ENCODE assay signal across 12 mouse cellular contexts in the genomic region with DNA sequence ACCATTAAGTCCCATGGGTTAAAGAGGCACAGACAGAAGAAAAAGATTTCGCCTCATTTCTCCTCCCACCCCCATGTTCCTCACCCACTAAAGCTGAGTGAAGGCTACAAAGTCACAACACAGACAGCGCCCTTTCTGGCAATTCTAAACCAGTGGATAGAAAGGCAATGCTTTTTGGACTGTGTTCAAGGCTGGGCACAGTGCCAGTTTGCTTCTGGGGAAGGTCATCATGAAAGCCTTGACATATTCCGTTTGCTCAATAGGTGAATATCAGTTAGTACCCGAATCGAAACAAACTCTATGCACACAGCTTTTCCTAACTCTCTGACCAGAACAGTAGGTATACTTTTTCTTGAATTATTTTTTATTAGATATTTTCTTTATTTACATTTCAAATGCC. TPM values are rescaled to one million over a fixed set of nuclear protein-coding genes. Genes with fewer than 3 reads are reported as not detected.
DNase-seq lines count a peak whose midpoint lies in the region; ATAC-seq and TF ChIP-seq lines count a peak whose summit lies in the region.
"Had no signal": no experiment of that assay in that cellular context is flagged by ENCODE, and none has a peak within 500 bp of the region (broad histone marks: within the 10 kb centered on the region; RNA-seq: fewer than 3 reads in every experiment).

No protein-coding gene starts in this region.

- WGBS in forebrain, embryonic 14.5 days = 67% methylated on average over 5 of the region's 5 CpGs
- WGBS in forebrain, postnatal 0 days = 71% methylated on average over 5 of the region's 5 CpGs
- WGBS in lung, adult 2 months = 44% methylated on average over 5 of the region's 5 CpGs
- WGBS in stomach, embryonic 15.5 days = 47% methylated on average over 5 of the region's 5 CpGs
- 77% methylated on average over 5 of the region's 5 CpGs for WGBS in forebrain, embryonic 13.5 days

- DNase-seq in forebrain, embryonic 14.5 days (ENCODE audit: low spot score) = peak; percentile 1
- DNase-seq in forebrain, postnatal 0 days = no peak
- DNase-seq in lung, postnatal 10 days = peak; percentile 56
- no peak for DNase-seq in lung, adult 2 months
- DNase-seq in kidney, adult 9 months = peak; percentile 38
- no peak for DNase-seq in MN1 (ENCODE audit: low spot score)

- H3K9me3 ChIP-seq in forebrain, embryonic 14.5 days (replicated peaks; ENCODE audit: control insufficient read depth, low read length) = no peaks in the 10 kb centered on the region
- H3K9me3 ChIP-seq in forebrain, postnatal 0 days (ENCODE audit: low read length) = no peaks in the 10 kb centered on the region
- H3K9me3 ChIP-seq in stomach, embryonic 15.5 days = no peaks in the 10 kb centered on the region
- no peaks in the 10 kb centered on the region for H3K9me3 ChIP-seq in forebrain, embryonic 13.5 days (replicated peaks)
- H3K9me3 ChIP-seq: hindbrain, embryonic 13.5 days; liver, embryonic 15.5 days had no signal

- H3K4me3 ChIP-seq in forebrain, embryonic 14.5 days (ENCODE audit: low read depth, low read length) = no peak overlapping the region
- H3K4me3 ChIP-seq in forebrain, postnatal 0 days (ENCODE audit: low read depth, low read length) = no peak overlapping the region
- no peak overlapping the region for H3K4me3 ChIP-seq in lung, adult 2 months (replicated peaks; ENCODE audit: extremely low read depth, low read depth, low read length)
- H3K4me3 ChIP-seq in stomach, embryonic 15.5 days (replicated peaks) = no peak overlapping the region
- H3K4me3 ChIP-seq in forebrain, embryonic 13.5 days = no peak overlapping the region
- H3K4me3 ChIP-seq: hindbrain, embryonic 13.5 days; liver, embryonic 15.5 days had no signal

- H3K9ac ChIP-seq in forebrain, embryonic 14.5 days (ENCODE audit: low read length) = no peak overlapping the region
- H3K9ac ChIP-seq in forebrain, postnatal 0 days = no peak overlapping the region
- H3K9ac ChIP-seq in stomach, embryonic 15.5 days = no peak overlapping the region
- no peak overlapping the region for H3K9ac ChIP-seq in forebrain, embryonic 13.5 days
- H3K9ac ChIP-seq: hindbrain, embryonic 13.5 days; liver, embryonic 15.5 days had no signal

- no peak for ATAC-seq in forebrain, embryonic 14.5 days
- ATAC-seq in forebrain, postnatal 0 days = no peak
- peak; percentile 4; the same call in 1 of the 2 replicates for ATAC-seq in stomach, embryonic 15.5 days (ENCODE audit: insufficient read depth, low FRiP score, low read depth)
- no peak for ATAC-seq in forebrain, embryonic 13.5 days

- no peaks in the 10 kb centered on the region for H3K4me1 ChIP-seq in forebrain, embryonic 14.5 days (ENCODE audit: control insufficient read depth, insufficient read depth, low read length)
- no peaks in the 10 kb centered on the region for H3K4me1 ChIP-seq in forebrain, postnatal 0 days (ENCODE audit: insufficient read depth)
- H3K4me1 ChIP-seq in lung, adult 2 months (ENCODE audit: control insufficient read depth, insufficient read depth, low read length) = no peaks in the 10 kb centered on the region
- no peaks in the 10 kb centered on the region for H3K4me1 ChIP-seq in stomach, embryonic 15.5 days
- no peaks in the 10 kb centered on the region for H3K4me1 ChIP-seq in forebrain, embryonic 13.5 days
- H3K4me1 ChIP-seq: hindbrain, embryonic 13.5 days; liver, embryonic 15.5 days had no signal

- no peak for TF ChIP-seq POLR2A in lung, adult 2 months (IDR thresholded peaks at IDR 0.05; ENCODE audit: borderline replicate concordance, extremely low read depth, low read depth, low read length)

- no peak for TF ChIP-seq CTCF in forebrain, postnatal 0 days (IDR thresholded peaks at IDR 0.05; ENCODE audit: low read depth)
- TF ChIP-seq CTCF in lung, adult 2 months (IDR thresholded peaks at IDR 0.05; ENCODE audit: insufficient read depth, low read length) = no peak

- no peak overlapping the region for H3K4me2 ChIP-seq in forebrain, embryonic 14.5 days (ENCODE audit: low read length)
- H3K4me2 ChIP-seq in forebrain, postnatal 0 days (ENCODE audit: low read depth) = no peak overlapping the region
- H3K4me2 ChIP-seq in stomach, embryonic 15.5 days = no peak overlapping the region
- no peak overlapping the region for H3K4me2 ChIP-seq in forebrain, embryonic 13.5 days
- H3K4me2 ChIP-seq: hindbrain, embryonic 13.5 days; liver, embryonic 15.5 days had no signal

- no peaks in the 10 kb centered on the region for H3K36me3 ChIP-seq in forebrain, embryonic 14.5 days (ENCODE audit: control insufficient read depth, insufficient read depth, low read length)
- H3K36me3 ChIP-seq in forebrain, postnatal 0 days (ENCODE audit: insufficient read depth) = no peaks in the 10 kb centered on the region
- H3K36me3 ChIP-seq in stomach, embryonic 15.5 days = no peaks in the 10 kb centered on the region
- H3K36me3 ChIP-seq in forebrain, embryonic 13.5 days (ENCODE audit: poor library complexity, severe bottlenecking) = no peaks in the 10 kb centered on the region
- H3K36me3 ChIP-seq: hindbrain, embryonic 13.5 days; liver, embryonic 15.5 days had no signal

- no peaks in the 10 kb centered on the region for H3K27me3 ChIP-seq in forebrain, embryonic 14.5 days (replicated peaks; ENCODE audit: control insufficient read depth, insufficient read depth, low read length)
- no peaks in the 10 kb centered on the region for H3K27me3 ChIP-seq in forebrain, postnatal 0 days (ENCODE audit: insufficient read depth, low read length)
- H3K27me3 ChIP-seq in stomach, embryonic 15.5 days (replicated peaks) = no peaks in the 10 kb centered on the region
- no peaks in the 10 kb centered on the region for H3K27me3 ChIP-seq in forebrain, embryonic 13.5 days
- H3K27me3 ChIP-seq: hindbrain, embryonic 13.5 days; liver, embryonic 15.5 days had no signal

- no peak overlapping the region for H3K27ac ChIP-seq in forebrain, embryonic 14.5 days (ENCODE audit: low read depth, low read length)
- no peak overlapping the region for H3K27ac ChIP-seq in forebrain, postnatal 0 days (ENCODE audit: low read depth, low read length)
- no peak overlapping the region for H3K27ac ChIP-seq in stomach, embryonic 15.5 days
- H3K27ac ChIP-seq in forebrain, embryonic 13.5 days = no peak overlapping the region
- H3K27ac ChIP-seq: hindbrain, embryonic 13.5 days; liver, embryonic 15.5 days had no signal

RNA-seq across cellular contexts. Expression of a gene that starts 2.2 kb away (rescaled TPM):
- polyA plus RNA-seq in forebrain, embryonic 14.5 days (2014; fragmentation: Nextera tagmentation; extraction: Ambion mirVana) = not detected in 2 replicates
- total RNA-seq in forebrain, postnatal 0 days (2014; rRNA removed) = not detected in 2 replicates
- polyA plus RNA-seq in forebrain, postnatal 0 days (2015; fragmentation: Nextera tagmentation; extraction: Ambion mirVana) = not detected in 2 replicates
- polyA plus RNA-seq in lung, adult 2 months (2012; rRNA removed) = not detected in 2 replicates
- polyA plus RNA-seq in stomach, embryonic 15.5 days (2015; fragmentation: Nextera tagmentation; extraction: Ambion mirVana) = not detected in 2 replicates
- polyA plus RNA-seq in forebrain, embryonic 13.5 days (2015; fragmentation: Nextera tagmentation; extraction: Ambion mirVana) = not detected in 2 replicates
- total RNA-seq: layer of hippocampus, postnatal 25 days had no signal
- polyA plus RNA-seq: hindbrain, embryonic 13.5 days; liver, embryonic 15.5 days had no signal

RNA-seq across cellular contexts. Expression of a gene that starts 8.4 kb away (rescaled TPM):
- not detected in 2 replicates for polyA plus RNA-seq in forebrain, embryonic 14.5 days (2014; fragmentation: Nextera tagmentation; extraction: Ambion mirVana)
- not detected in 2 replicates for total RNA-seq in forebrain, postnatal 0 days (2014; rRNA removed)
- polyA plus RNA-seq in forebrain, postnatal 0 days (2015; fragmentation: Nextera tagmentation; extraction: Ambion mirVana) = not detected in 2 replicates
- polyA plus RNA-seq in lung, adult 2 months (2012; rRNA removed) = not detected in 2 replicates
- polyA plus RNA-seq in stomach, embryonic 15.5 days (2015; fragmentation: Nextera tagmentation; extraction: Ambion mirVana) = not detected in 2 replicates
- not detected in 2 replicates for polyA plus RNA-seq in forebrain, embryonic 13.5 days (2015; fragmentation: Nextera tagmentation; extraction: Ambion mirVana)
- total RNA-seq: layer of hippocampus, postnatal 25 days had no signal
- polyA plus RNA-seq: embryonic facial prominence, embryonic 14.5 days; hindbrain, embryonic 13.5 days; liver, embryonic 15.5 days had no signal

RNA-seq across cellular contexts. Expression of a gene that starts 30.1 kb away (rescaled TPM):
- not detected in 2 replicates for polyA plus RNA-seq in forebrain, embryonic 14.5 days (2014; fragmentation: Nextera tagmentation; extraction: Ambion mirVana)
- not detected in 2 replicates for total RNA-seq in forebrain, postnatal 0 days (2014; rRNA removed)
- polyA plus RNA-seq in forebrain, postnatal 0 days (2015; fragmentation: Nextera tagmentation; extraction: Ambion mirVana) = not detected in 2 replicates
- polyA plus RNA-seq in lung, adult 2 months (2012; rRNA removed) = not detected in 2 replicates
- not detected in 2 replicates for polyA plus RNA-seq in stomach, embryonic 15.5 days (2015; fragmentation: Nextera tagmentation; extraction: Ambion mirVana)
- not detected in 2 replicates for polyA plus RNA-seq in forebrain, embryonic 13.5 days (2015; fragmentation: Nextera tagmentation; extraction: Ambion mirVana)
- total RNA-seq: layer of hippocampus, postnatal 25 days had no signal
- polyA plus RNA-seq: hindbrain, embryonic 13.5 days; liver, embryonic 15.5 days had no signal

RNA-seq across cellular contexts. Expression of a gene that starts 36.1 kb away (rescaled TPM):
- polyA plus RNA-seq in forebrain, embryonic 14.5 days (2014; fragmentation: Nextera tagmentation; extraction: Ambion mirVana) = not detected in 2 replicates
- total RNA-seq in forebrain, postnatal 0 days (2014; rRNA removed) = not detected in 2 replicates
- polyA plus RNA-seq in forebrain, postnatal 0 days (2015; fragmentation: Nextera tagmentation; extraction: Ambion mirVana) = not detected in 2 replicates
- polyA plus RNA-seq in lung, adult 2 months (2012; rRNA removed) = not detected in 2 replicates
- polyA plus RNA-seq in stomach, embryonic 15.5 days (2015; fragmentation: Nextera tagmentation; extraction: Ambion mirVana) = not detected in 2 replicates
- polyA plus RNA-seq in forebrain, embryonic 13.5 days (2015; fragmentation: Nextera tagmentation; extraction: Ambion mirVana) = not detected in 2 replicates
- total RNA-seq: layer of hippocampus, postnatal 25 days had no signal
- polyA plus RNA-seq: embryonic facial prominence, embryonic 14.5 days; hindbrain, embryonic 13.5 days; liver, embryonic 15.5 days had no signal

RNA-seq across cellular contexts. Expression of a gene that starts 45.5 kb away (rescaled TPM):
- not detected in 2 replicates for polyA plus RNA-seq in forebrain, embryonic 14.5 days (2014; fragmentation: Nextera tagmentation; extraction: Ambion mirVana)
- total RNA-seq in forebrain, postnatal 0 days (2014; rRNA removed) = not detected in 2 replicates
- polyA plus RNA-seq in forebrain, postnatal 0 days (2015; fragmentation: Nextera tagmentation; extraction: Ambion mirVana) = not detected in 2 replicates
- polyA plus RNA-seq in lung, adult 2 months (2012; rRNA removed) = not detected in 2 replicates
- not detected in 2 replicates for polyA plus RNA-seq in stomach, embryonic 15.5 days (2015; fragmentation: Nextera tagmentation; extraction: Ambion mirVana)
- not detected in 2 replicates for polyA plus RNA-seq in forebrain, embryonic 13.5 days (2015; fragmentation: Nextera tagmentation; extraction: Ambion mirVana)
- total RNA-seq: layer of hippocampus, postnatal 25 days had no signal
- polyA plus RNA-seq: embryonic facial prominence, embryonic 14.5 days; hindbrain, embryonic 13.5 days; liver, embryonic 15.5 days had no signal

Comparison
In these comparisons a context has a peak if more than half of its experiments do, and no peak if none do; other contexts are left out.
1. DNase-seq: peak in forebrain, embryonic 14.5 days (single experiment), lung, postnatal 10 days (single experiment) and kidney, adult 9 months (single experiment); none in forebrain, postnatal 0 days (single experiment), lung, adult 2 months (single experiment) and MN1 (single experiment).